Mouse (Mus musculus) hindbrain, embryonic 16.5 days (tissue): Measurements from ENCODE around the gene Fkbpl. TPM values are rescaled to one million over a fixed set of nuclear protein-coding genes. Genes with fewer than 3 reads are reported as not detected.

ENCODE experiments used
- ATAC-seq: fragments of 200-750 bp; cut with Nextera tagmentation; 2 replicates; pipeline ENCODE4 v1.8.0; 2017; ENCODE audit warnings: moderate TSS enrichment, moderate library complexity
- H3K27ac ChIP-seq: fragments of 300-500 bp; sonication (generic); 2 replicates; pipeline ENCODE4 v1.5.1; 2014; ENCODE audit warnings: low read depth, mild to moderate bottlenecking, control low read depth, low read length, moderate library complexity
- H3K27me3 ChIP-seq: fragments of 300-500 bp; sonication (generic); replicated peaks from 2 replicates; pipeline ENCODE4 v1.6.1; 2014; ENCODE audit warnings: low read length; ENCODE audit not compliant: control insufficient read depth, insufficient read depth
- H3K36me3 ChIP-seq: fragments of 300-500 bp; sonication (generic); 2 replicates; pipeline ENCODE4 v1.6.1; 2014; ENCODE audit warnings: mild to moderate bottlenecking, low read length, moderate library complexity, mixed read lengths; ENCODE audit not compliant: control insufficient read depth, insufficient read depth
- H3K4me1 ChIP-seq: fragments of 300-500 bp; sonication (generic); 2 replicates; pipeline ENCODE4 v1.6.1; 2014; ENCODE audit warnings: low read depth, low read length; ENCODE audit not compliant: control insufficient read depth, insufficient read depth
- H3K4me2 ChIP-seq: fragments of 300-500 bp; sonication (generic); 2 replicates; pipeline ENCODE4 v1.6.1; 2014; ENCODE audit warnings: mild to moderate bottlenecking, low read length, control low read depth, moderate library complexity
- H3K4me3 ChIP-seq: fragments of 300-500 bp; sonication (generic); 2 replicates; pipeline ENCODE4 v1.5.1; 2014; ENCODE audit warnings: mild to moderate bottlenecking, low read length, control low read depth, moderate library complexity
- H3K9ac ChIP-seq: fragments of 300-500 bp; sonication (generic); 2 replicates; pipeline ENCODE4 v1.6.1; 2014; ENCODE audit warnings: low read depth, mild to moderate bottlenecking, control low read depth, low read length, moderate library complexity
- H3K9me3 ChIP-seq: fragments of 300-500 bp; sonication (generic); 2 replicates; pipeline ENCODE4 v1.6.1; 2014; ENCODE audit warnings: mild to moderate bottlenecking, low read length, moderate library complexity; ENCODE audit not compliant: control insufficient read depth
- WGBS: fragments of 180-500 bp; shearing (Covaris S2); extraction: QIAGEN DNeasy Blood & Tissue Kit; methylation state at CpG from one replicate; pipeline ENCODE4 v1.1.7; 2014; 5-methylcytosine and 5-hydroxymethylcytosine counted together
- polyA plus RNA-seq: library from polyadenylated mRNA; unstranded; fragments of >200 nt; fragmentation: Nextera tagmentation; extraction: Ambion mirVana; gene quantifications from 2 replicates; pipeline ENCODE4 v1.2.1, GENCODE M21; 2015

The Fkbpl gene
- polyA plus RNA-seq, 1 experiment from 2014 or later: 17.0 TPM

DNA sequence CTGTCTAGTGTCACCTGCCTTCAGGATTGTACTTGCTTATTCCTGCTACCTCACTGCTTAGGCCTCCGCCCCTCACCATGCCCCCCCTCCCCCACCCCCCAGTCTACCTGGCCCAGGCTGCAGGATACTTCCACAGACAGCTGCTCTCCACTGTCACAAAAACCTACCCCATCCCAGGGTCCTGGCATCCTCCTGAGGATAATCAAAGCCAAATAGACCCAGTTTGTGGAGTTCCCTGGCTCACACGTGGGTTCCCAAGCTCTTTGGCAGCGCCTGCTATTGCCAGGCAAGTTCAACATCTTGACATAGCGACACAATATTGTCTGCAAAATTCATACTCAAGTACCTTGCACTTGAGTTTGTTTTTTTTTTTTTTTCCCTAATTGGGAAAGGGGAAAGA is 36.1 kb downstream of the Fkbpl start:
- H3K9me3 ChIP-seq: no peaks in the 10 kb centered on the region
- H3K27me3 ChIP-seq: no peaks in the 10 kb centered on the region
- WGBS: 87% methylated on average over 4 of the region's 4 CpGs
- no peak overlapping the region for H3K4me3 ChIP-seq
- H3K9ac ChIP-seq: no peak overlapping the region
- no peak for ATAC-seq
- no peak overlapping the region for H3K4me2 ChIP-seq
- H3K36me3 ChIP-seq: no peaks in the 10 kb centered on the region
- H3K27ac ChIP-seq: no peak overlapping the region
- H3K4me1 ChIP-seq: no peaks in the 10 kb centered on the region

GRCm38 (mm10) chr17:34681132-34681571 is 36.6 kb downstream of the Fkbpl start:
- Histone ChIP-seq H3K4me2 (no peak overlapping the region), H3K27me3 (no peaks in the 10 kb centered on the region), H3K4me3 (no peak overlapping the region), H3K9ac (no peak overlapping the region), H3K9me3 (no peaks in the 10 kb centered on the region), H3K36me3 (no peaks in the 10 kb centered on the region), H3K4me1 (no peaks in the 10 kb centered on the region), H3K27ac (no peak overlapping the region)
- ATAC-seq: no peak
- 77% methylated on average over 17 of the region's 17 CpGs for WGBS

DNA sequence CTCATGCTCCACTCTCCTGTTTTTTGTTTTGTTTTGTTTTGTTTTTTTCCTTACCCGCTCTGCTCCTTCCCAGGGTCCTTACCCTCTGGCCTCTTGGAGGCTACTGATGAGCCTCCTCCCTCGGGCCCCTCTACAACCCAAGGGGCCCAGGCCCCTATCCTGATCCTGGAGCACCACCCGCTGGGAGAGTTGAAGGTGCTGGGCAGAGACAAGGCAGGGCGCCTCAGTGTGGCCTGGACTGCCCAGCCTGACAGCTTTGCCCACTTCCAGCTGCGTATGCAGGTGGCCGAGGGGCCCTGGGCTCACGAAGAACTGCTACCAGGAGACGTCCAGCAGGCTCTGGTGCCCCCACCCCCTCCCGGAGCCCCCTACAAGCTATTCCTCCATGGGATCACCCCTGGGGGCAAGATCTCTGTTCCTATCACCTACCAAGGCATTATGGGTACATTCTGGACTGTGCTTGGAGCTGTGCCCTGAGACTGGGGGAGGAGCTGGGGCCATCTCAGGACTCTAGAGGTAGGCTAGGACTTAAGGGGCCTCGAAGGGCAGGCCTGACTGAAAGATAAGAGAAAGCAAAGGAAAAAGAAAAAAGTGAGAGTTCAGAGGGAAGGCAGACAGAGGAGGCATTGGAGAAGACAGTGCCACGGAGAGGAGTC is 37.4 kb downstream of the Fkbpl start:
- WGBS: 78% methylated on average over 11 of the region's 11 CpGs

DNA sequence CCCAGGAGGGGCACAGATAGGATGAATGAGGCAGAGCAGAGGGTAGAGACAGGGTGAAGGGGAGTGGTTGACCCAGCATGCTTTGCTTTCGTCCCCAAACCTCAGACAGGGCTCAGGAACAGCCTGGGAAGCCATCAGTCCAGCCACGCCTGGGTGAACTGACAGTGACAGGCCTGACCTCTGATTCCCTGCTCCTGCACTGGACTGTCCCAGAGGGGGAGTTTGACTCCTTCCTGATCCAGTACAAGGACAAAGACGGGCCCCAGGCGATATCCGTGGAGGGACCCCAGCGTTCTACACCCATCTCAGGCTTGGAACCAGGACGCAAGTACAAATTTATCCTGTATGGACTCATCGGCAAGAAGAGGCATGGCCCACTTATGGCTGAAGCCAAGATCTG is 38.6 kb downstream of the Fkbpl start:
- WGBS: 63% methylated on average over 8 of the region's 8 CpGs
- H3K4me2 ChIP-seq: no peak overlapping the region
- H3K27me3 ChIP-seq: no peaks in the 10 kb centered on the region
- H3K36me3 ChIP-seq: no peaks in the 10 kb centered on the region
- H3K4me1 ChIP-seq: no peaks in the 10 kb centered on the region
- H3K27ac ChIP-seq: no peak overlapping the region
- H3K4me3 ChIP-seq: no peak overlapping the region
- no peaks in the 10 kb centered on the region for H3K9me3 ChIP-seq
- no peak overlapping the region for H3K9ac ChIP-seq
- no peak for ATAC-seq

More for the DNA sequence above, 37.4 kb downstream of the Fkbpl start:
- ATAC-seq: no peak
- H3K27ac ChIP-seq: no peak overlapping the region
- H3K9ac ChIP-seq: no peak overlapping the region
- no peak overlapping the region for H3K4me2 ChIP-seq
- no peaks in the 10 kb centered on the region for H3K4me1 ChIP-seq
- no peaks in the 10 kb centered on the region for H3K9me3 ChIP-seq
- no peak overlapping the region for H3K4me3 ChIP-seq
- no peaks in the 10 kb centered on the region for H3K36me3 ChIP-seq
- no peaks in the 10 kb centered on the region for H3K27me3 ChIP-seq

DNA sequence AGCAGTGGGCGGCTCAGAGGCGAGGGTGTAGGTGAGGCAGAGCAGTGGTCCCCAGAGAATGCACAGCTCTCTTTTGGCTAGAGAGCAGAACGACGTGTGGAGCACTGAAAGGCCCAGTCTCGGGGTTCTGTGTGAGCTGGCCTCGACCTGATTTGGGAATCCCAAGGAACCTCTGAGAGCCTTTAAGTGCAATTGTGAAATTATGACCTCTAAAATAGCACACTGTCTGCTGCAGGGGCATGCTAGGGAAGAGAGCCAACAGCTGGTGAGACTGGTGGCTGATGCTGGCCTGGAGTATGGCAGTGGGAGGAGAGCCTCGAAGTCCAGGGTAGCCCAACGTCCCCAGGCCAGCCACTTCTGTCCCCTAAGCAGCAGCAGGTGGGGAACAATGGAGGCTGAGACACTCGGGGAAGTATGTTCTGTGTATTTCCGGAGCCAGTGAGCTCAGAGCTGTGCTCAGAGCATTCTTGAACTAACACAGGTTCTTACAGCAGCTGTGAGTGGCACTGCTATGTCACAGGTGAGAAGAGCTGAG is 39.2 kb downstream of the Fkbpl start:
- no peak overlapping the region for H3K4me3 ChIP-seq
- H3K27me3 ChIP-seq: no peaks in the 10 kb centered on the region
- WGBS: 66% methylated on average over 10 of the region's 10 CpGs
- no peaks in the 10 kb centered on the region for H3K4me1 ChIP-seq
- H3K36me3 ChIP-seq: no peaks in the 10 kb centered on the region
- ATAC-seq: no peak
- no peak overlapping the region for H3K9ac ChIP-seq
- no peak overlapping the region for H3K27ac ChIP-seq
- H3K9me3 ChIP-seq: no peaks in the 10 kb centered on the region
- no peak overlapping the region for H3K4me2 ChIP-seq

DNA sequence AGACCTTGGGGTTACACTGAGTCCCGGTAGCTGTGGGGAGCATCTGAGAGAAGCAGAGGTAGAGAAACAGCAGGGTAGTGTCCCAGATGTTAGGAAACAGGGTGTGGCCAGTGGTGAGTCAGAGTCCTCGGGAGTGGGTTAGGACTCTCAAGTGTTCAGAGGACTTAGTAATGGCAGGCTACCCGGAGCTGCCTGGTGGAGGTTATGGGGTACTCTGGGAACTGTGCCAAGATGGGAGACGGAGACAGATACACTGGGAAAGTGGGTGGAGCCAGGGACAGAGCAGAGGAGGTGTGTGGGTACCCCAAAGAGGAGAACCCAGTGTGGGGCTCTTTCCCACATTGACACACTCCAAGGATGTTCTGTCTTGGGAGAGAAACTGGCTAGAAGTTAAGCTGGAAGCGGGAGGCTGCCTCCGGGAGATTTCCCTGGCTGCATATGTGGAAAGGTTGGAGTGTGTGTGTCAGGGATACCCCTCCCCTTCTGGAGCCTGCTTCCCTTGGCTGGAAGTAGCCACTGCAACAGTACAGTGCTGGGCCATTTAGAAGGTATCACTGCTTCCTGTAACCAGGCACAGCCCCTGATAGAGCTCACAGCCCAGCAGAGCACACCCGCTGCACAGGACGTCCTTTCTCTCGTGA is 39.8 kb downstream of the Fkbpl start:
- no peaks in the 10 kb centered on the region for H3K9me3 ChIP-seq
- no peak overlapping the region for H3K4me3 ChIP-seq
- ATAC-seq: no peak
- no peak overlapping the region for H3K4me2 ChIP-seq
- no peaks in the 10 kb centered on the region for H3K36me3 ChIP-seq
- 67% methylated on average over 9 of the region's 9 CpGs for WGBS
- H3K27ac ChIP-seq: peak overlapping the region; percentile 7; the same call in 1 of the 2 replicates
- H3K4me1 ChIP-seq: no peaks in the 10 kb centered on the region
- no peak overlapping the region for H3K9ac ChIP-seq
- no peaks in the 10 kb centered on the region for H3K27me3 ChIP-seq

GRCm38 (mm10) chr17:34685120-34686110 is 40.9 kb downstream of the Fkbpl start:
- Histone ChIP-seq H3K27me3 (no peaks in the 10 kb centered on the region), H3K9ac (no peak overlapping the region), H3K9me3 (no peaks in the 10 kb centered on the region), H3K36me3 (no peaks in the 10 kb centered on the region), H3K4me1 (no peaks in the 10 kb centered on the region), H3K4me2 (no peak overlapping the region), H3K27ac (no peak overlapping the region; the same call in 1 of the 2 replicates), H3K4me3 (no peak overlapping the region)
- ATAC-seq: peak; percentile 73
- 79% methylated on average over 28 of the region's 28 CpGs for WGBS

- no peaks in the 10 kb centered on the region for H3K9me3 ChIP-seq
- H3K9ac ChIP-seq: no peak overlapping the region
- WGBS: 89% methylated on average over 7 of the region's 7 CpGs
Measured at GRCm38 (mm10) chr17:34688889-34689288, 44.3 kb downstream of the Fkbpl start.

More at GRCm38 (mm10) chr17:34688889-34689288, 44.3 kb downstream of the Fkbpl start:
- Histone ChIP-seq H3K27me3 (no peaks in the 10 kb centered on the region), H3K36me3 (no peaks in the 10 kb centered on the region), H3K4me3 (no peak overlapping the region), H3K27ac (no peak overlapping the region), H3K4me1 (no peaks in the 10 kb centered on the region), H3K4me2 (no peak overlapping the region)
- no peak for ATAC-seq
